Mouse (Mus musculus) hindbrain, embryonic 11.5 days (tissue): Measurements from ENCODE around the gene Gm5134. TPM values are rescaled to one million over a fixed set of nuclear protein-coding genes. Genes with fewer than 3 reads are reported as not detected.

ENCODE experiments used
- ATAC-seq: fragments of 200-750 bp; cut with Nextera tagmentation; 2 replicates; pipeline ENCODE4 v1.8.0; 2017; ENCODE audit warnings: mild to moderate bottlenecking, moderate TSS enrichment, moderate library complexity; ENCODE audit not compliant: low FRiP score
- DNase-seq: peaks from one replicate; pipeline ENCODE4 v3.0.0-alpha.2; 2015; ENCODE audit warnings: low spot score
- H3K27ac ChIP-seq: fragments of 300-500 bp; sonication (generic); 2 replicates; pipeline ENCODE4 v1.5.1; 2014; ENCODE audit warnings: mild to moderate bottlenecking, low read depth, low read length
- H3K27me3 ChIP-seq: fragments of 300-500 bp; sonication (generic); 2 replicates; pipeline ENCODE4 v1.6.1; 2014; ENCODE audit warnings: mild to moderate bottlenecking, low read length, moderate library complexity, mixed read lengths; ENCODE audit not compliant: control insufficient read depth, insufficient read depth
- H3K36me3 ChIP-seq: fragments of 300-500 bp; sonication (generic); 2 replicates; pipeline ENCODE4 v1.6.1; 2014; ENCODE audit warnings: mild to moderate bottlenecking, low read length, moderate library complexity, mixed read lengths; ENCODE audit not compliant: control insufficient read depth, insufficient read depth
- H3K4me1 ChIP-seq: fragments of 300-500 bp; sonication (generic); replicated peaks from 2 replicates; pipeline ENCODE4 v1.6.1; 2014; ENCODE audit warnings: low read length, mixed read lengths; ENCODE audit not compliant: control insufficient read depth, insufficient read depth
- H3K4me2 ChIP-seq: fragments of 300-500 bp; sonication (generic); replicated peaks from 2 replicates; pipeline ENCODE4 v1.6.1; 2014; ENCODE audit warnings: mild to moderate bottlenecking, low read depth, low read length
- H3K4me3 ChIP-seq: fragments of 300-500 bp; sonication (generic); 2 replicates; pipeline ENCODE4 v1.5.1; 2014; ENCODE audit warnings: low read depth, low read length
- H3K9ac ChIP-seq: fragments of 300-500 bp; sonication (generic); 2 replicates; pipeline ENCODE4 v1.6.1; 2014; ENCODE audit warnings: low read depth, low read length
- H3K9me3 ChIP-seq: fragments of 300-500 bp; sonication (generic); 2 replicates; pipeline ENCODE4 v1.6.1; 2016; ENCODE audit warnings: low read length; ENCODE audit not compliant: control insufficient read depth
- WGBS: fragments of 180-500 bp; shearing (Covaris S2); extraction: QIAGEN DNeasy Blood & Tissue Kit; methylation state at CpG from one replicate; pipeline ENCODE4 v1.1.7; 2014; 5-methylcytosine and 5-hydroxymethylcytosine counted together
- polyA plus RNA-seq: library from polyadenylated mRNA; unstranded; fragments of >200 nt; fragmentation: Nextera tagmentation; extraction: Ambion mirVana; gene quantifications from 2 replicates; pipeline ENCODE4 v1.2.1, GENCODE M21; 2014

Gene Gm5134
- polyA plus RNA-seq, 1 experiment from 2014 or later = 0.22 TPM

GRCm38 (mm10) chr10:75921726-75922560 lies 32.4 kb upstream of the Gm5134 start:
- peak overlapping the region; percentile 70 for H3K4me2 ChIP-seq
- no peaks in the 10 kb centered on the region for H3K9me3 ChIP-seq
- H3K27ac ChIP-seq = peak overlapping the region; percentile 94
- no peaks in the 10 kb centered on the region for H3K4me1 ChIP-seq
- peak overlapping the region; percentile 81 for H3K4me3 ChIP-seq
- H3K9ac ChIP-seq = peak overlapping the region; percentile 95
- WGBS = 6% methylated on average over 22 of the region's 22 CpGs
- DNase-seq (no peak), ATAC-seq (peak; percentile 20; the same call in 1 of the 2 replicates)
- no peaks in the 10 kb centered on the region for H3K27me3 ChIP-seq
- no peaks in the 10 kb centered on the region for H3K36me3 ChIP-seq

GRCm38 (mm10) chr10:75924324-75924723 lies 30.0 kb upstream of the Gm5134 start:
- DNase-seq = no peak

GRCm38 (mm10) chr10:75926396-75926795 lies 27.9 kb upstream of the Gm5134 start:
- Histone ChIP-seq H3K27ac (no peak overlapping the region), H3K4me1 (no peaks in the 10 kb centered on the region), H3K9me3 (no peaks in the 10 kb centered on the region), H3K27me3 (peaks cover 9% of the 10 kb centered on the region), H3K4me2 (no peak overlapping the region), H3K4me3 (no peak overlapping the region), H3K9ac (no peak overlapping the region), H3K36me3 (no peaks in the 10 kb centered on the region)
- WGBS = 77% methylated on average over 13 of the region's 13 CpGs
- ATAC-seq (no peak), DNase-seq (no peak)

More at GRCm38 (mm10) chr10:75924324-75924723, 30.0 kb upstream of the Gm5134 start:
- no peaks in the 10 kb centered on the region for H3K27me3 ChIP-seq
- 74% methylated on average over 2 of the region's 2 CpGs for WGBS
- H3K27ac ChIP-seq = no peak overlapping the region
- no peaks in the 10 kb centered on the region for H3K36me3 ChIP-seq
- no peak overlapping the region for H3K4me3 ChIP-seq
- no peak overlapping the region for H3K9ac ChIP-seq
- no peaks in the 10 kb centered on the region for H3K9me3 ChIP-seq
- no peak overlapping the region for H3K4me2 ChIP-seq
- no peaks in the 10 kb centered on the region for H3K4me1 ChIP-seq
- ATAC-seq = no peak

- H3K27me3 ChIP-seq = peaks cover 20% of the 10 kb centered on the region
- no peak overlapping the region for H3K4me2 ChIP-seq
- no peaks in the 10 kb centered on the region for H3K9me3 ChIP-seq
- WGBS = 32% methylated on average over 6 of the region's 6 CpGs
- DNase-seq = no peak
- H3K4me3 ChIP-seq = no peak overlapping the region
- no peaks in the 10 kb centered on the region for H3K36me3 ChIP-seq
- no peak for ATAC-seq
- H3K4me1 ChIP-seq = peaks cover 6% of the 10 kb centered on the region
- no peak overlapping the region for H3K9ac ChIP-seq
- H3K27ac ChIP-seq = no peak overlapping the region
Measured at GRCm38 (mm10) chr10:75930304-75930703, 24.0 kb upstream of the Gm5134 start.

- Histone ChIP-seq H3K9ac (peak overlapping the region; percentile 88), H3K4me1 (peaks cover 10% of the 10 kb centered on the region), H3K27me3 (peaks cover 24% of the 10 kb centered on the region), H3K9me3 (no peaks in the 10 kb centered on the region), H3K36me3 (no peaks in the 10 kb centered on the region), H3K4me3 (peak overlapping the region; percentile 54), H3K27ac (no peak overlapping the region), H3K4me2 (peak overlapping the region; percentile 93)
- 31% methylated on average over 7 of the region's 7 CpGs for WGBS
- DNase-seq = no peak
- no peak for ATAC-seq
Measured at GRCm38 (mm10) chr10:75931311-75931710, 23.0 kb upstream of the Gm5134 start.

GRCm38 (mm10) chr10:75932081-75932678 lies 22.1 kb upstream of the Gm5134 start:
- no peak overlapping the region for H3K27ac ChIP-seq
- H3K4me3 ChIP-seq = peak overlapping the region; percentile 54
- no peaks in the 10 kb centered on the region for H3K36me3 ChIP-seq
- ATAC-seq (peak; percentile 63), DNase-seq (peak; percentile 77)
- 2% methylated on average over 39 of the region's 44 CpGs for WGBS
- H3K9me3 ChIP-seq = no peaks in the 10 kb centered on the region
- peak overlapping the region; percentile 93 for H3K4me2 ChIP-seq
- peaks cover 10% of the 10 kb centered on the region for H3K4me1 ChIP-seq
- peaks cover 31% of the 10 kb centered on the region for H3K27me3 ChIP-seq
- H3K9ac ChIP-seq = peak overlapping the region; percentile 88

- no peak within 1 kb of the TSS for H3K27ac ChIP-seq
- H3K4me3 ChIP-seq = peak within 1 kb of the TSS; percentile 54
- H3K27me3 ChIP-seq = peaks cover 34% of the 10 kb centered on the region
- no peaks in the 10 kb centered on the region for H3K9me3 ChIP-seq
- H3K4me1 ChIP-seq = peaks cover 10% of the 10 kb centered on the region
- H3K9ac ChIP-seq = peak within 1 kb of the TSS; percentile 88
- no peak for DNase-seq
- no peak for ATAC-seq
- WGBS = 20% methylated on average over 6 of the region's 6 CpGs
- H3K36me3 ChIP-seq = no peaks in the 10 kb centered on the region
- H3K4me2 ChIP-seq = peak within 1 kb of the TSS; percentile 93
Measured at GRCm38 (mm10) chr10:75932891-75933290, 21.4 kb upstream of the Gm5134 start, which contains the start of gene Chchd10. Gene Chchd10, plus strand, starts transcription at chr10:75933130.

GRCm38 (mm10) chr10:75934991-75935390 lies 19.3 kb upstream of the Gm5134 start:
- Histone ChIP-seq H3K9me3 (no peaks in the 10 kb centered on the region), H3K27ac (no peak overlapping the region), H3K4me1 (peaks cover 10% of the 10 kb centered on the region), H3K4me3 (no peak overlapping the region), H3K27me3 (peaks cover 34% of the 10 kb centered on the region), H3K36me3 (no peaks in the 10 kb centered on the region), H3K4me2 (0 out of 2 replicates have a peak overlapping the region, but pooled peaks have one; percentile 88), H3K9ac (no peak overlapping the region)
- WGBS = 76% methylated on average over 1 of the region's 1 CpGs
- DNase-seq (no peak), ATAC-seq (no peak)
